Mouse (Mus musculus): ENCODE results near the gene Ap1m1. TPM values are rescaled to one million over a fixed set of nuclear protein-coding genes. Genes with fewer than 3 reads are reported as not detected.

Ap1m1 gene
- polyA plus RNA-seq, 1 experiment from 2014 or later: 108 TPM

DNA sequence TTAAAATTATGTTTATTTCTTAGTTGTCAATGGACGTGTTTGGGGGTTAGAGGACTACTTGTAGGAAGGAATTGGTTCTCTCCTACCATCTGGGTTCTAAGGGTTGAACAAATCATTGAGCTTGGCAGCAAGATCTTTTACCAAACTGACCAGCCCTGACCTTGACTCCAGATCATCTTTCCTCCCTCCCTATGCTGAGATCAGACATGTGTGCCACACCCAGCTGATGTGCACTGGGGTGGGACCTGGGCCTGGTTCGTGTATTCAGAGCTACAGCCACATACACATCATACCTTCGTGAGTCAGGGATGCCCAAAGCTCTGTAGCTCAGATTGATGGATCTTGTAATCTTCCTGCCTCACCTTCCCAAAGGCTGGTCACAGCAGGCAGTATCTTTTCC, 31.9 kb downstream of the Ap1m1 start:
- 57% methylated on average over 3 of the region's 3 CpGs for WGBS
- no peak overlapping the region for H3K4me2 ChIP-seq (ENCODE audit: low read length)
- no peaks in the 10 kb centered on the region for H3K27me3 ChIP-seq (replicated peaks; ENCODE audit: control insufficient read depth, insufficient read depth, low read length)
- H3K4me3 ChIP-seq (ENCODE audit: low read depth, low read length): no peak overlapping the region
- H3K27ac ChIP-seq (ENCODE audit: low read depth): no peak overlapping the region
- H3K9me3 ChIP-seq (ENCODE audit: control insufficient read depth, low read length): no peaks in the 10 kb centered on the region
- DNase-seq (ENCODE audit: low spot score) (no peak), ATAC-seq (replicated peaks; ENCODE audit: low FRiP score, low TSS enrichment, low read depth) (no peak)
- H3K36me3 ChIP-seq (ENCODE audit: control insufficient read depth, insufficient read depth, low read length): no peaks in the 10 kb centered on the region
- no peaks in the 10 kb centered on the region for H3K4me1 ChIP-seq (replicated peaks; ENCODE audit: control insufficient read depth, insufficient read depth, low read length)
- no peak overlapping the region for H3K9ac ChIP-seq (ENCODE audit: low read length)

DNA sequence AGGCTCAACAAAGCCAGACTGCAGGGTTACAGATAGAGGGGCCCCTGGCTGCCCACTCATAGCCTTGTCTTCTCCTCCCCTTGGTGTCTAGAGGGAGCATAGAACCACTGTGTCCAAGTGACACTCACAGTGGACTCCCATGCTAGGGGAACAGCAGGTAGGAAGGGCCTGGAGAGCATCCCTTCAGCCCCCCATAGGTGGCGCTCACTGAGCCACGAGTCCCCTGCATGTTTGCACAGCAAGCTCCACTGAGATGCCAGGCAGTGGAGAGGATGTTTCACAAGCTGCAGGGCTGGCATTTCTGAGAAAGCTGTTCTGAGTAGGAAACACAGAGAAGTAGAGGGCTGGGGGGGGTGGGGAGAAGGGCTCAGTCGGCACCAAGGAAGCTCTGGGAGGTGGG, 32.5 kb downstream of the Ap1m1 start:
- H3K9me3 ChIP-seq (ENCODE audit: control insufficient read depth, low read length): no peaks in the 10 kb centered on the region
- no peaks in the 10 kb centered on the region for H3K36me3 ChIP-seq (ENCODE audit: control insufficient read depth, insufficient read depth, low read length)
- DNase-seq (ENCODE audit: low spot score) (peak; percentile 74), ATAC-seq (replicated peaks; ENCODE audit: low FRiP score, low TSS enrichment, low read depth) (no peak)
- WGBS: 13% methylated on average over 3 of the region's 3 CpGs
- no peak overlapping the region for H3K4me3 ChIP-seq (ENCODE audit: low read depth, low read length)
- H3K9ac ChIP-seq (ENCODE audit: low read length): no peak overlapping the region
- no peak overlapping the region for H3K27ac ChIP-seq (ENCODE audit: low read depth)
- no peak overlapping the region for H3K4me2 ChIP-seq (ENCODE audit: low read length)
- no peaks in the 10 kb centered on the region for H3K27me3 ChIP-seq (replicated peaks; ENCODE audit: control insufficient read depth, insufficient read depth, low read length)
- no peaks in the 10 kb centered on the region for H3K4me1 ChIP-seq (replicated peaks; ENCODE audit: control insufficient read depth, insufficient read depth, low read length)

DNA sequence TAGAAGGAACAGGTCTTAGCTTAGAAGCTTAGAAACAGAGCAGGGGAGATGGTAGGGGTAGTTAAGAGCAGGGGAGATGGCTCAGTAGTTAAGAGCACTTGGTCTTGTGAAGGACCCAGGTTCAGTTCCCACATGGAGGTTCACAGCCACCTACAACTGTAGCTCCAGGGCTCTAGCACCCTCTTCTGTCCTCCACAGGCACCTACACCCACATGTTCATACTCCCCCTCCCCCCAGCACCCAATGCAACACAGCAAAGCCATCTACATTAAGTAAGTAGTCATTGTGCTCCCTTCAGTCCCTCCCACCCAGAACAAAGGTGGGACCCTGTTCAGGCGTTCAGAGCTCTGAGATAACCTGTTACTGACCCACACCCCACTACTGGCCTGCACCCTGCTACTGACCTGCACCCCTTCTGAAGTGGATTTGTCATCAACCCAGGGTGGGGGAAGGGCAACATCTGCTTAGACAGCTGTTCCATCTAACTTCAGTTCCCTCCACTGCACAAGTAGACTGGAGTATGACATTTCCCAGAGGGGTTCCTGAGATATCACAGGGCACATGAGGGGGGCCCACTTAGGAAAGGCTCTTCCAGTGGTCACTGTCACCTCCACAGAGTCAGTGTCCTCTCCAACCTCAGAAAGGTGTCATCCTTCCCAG, 33.4 kb downstream of the Ap1m1 start:
- 72% methylated on average over 1 of the region's 1 CpGs for WGBS
- no peak overlapping the region for H3K4me2 ChIP-seq (ENCODE audit: low read length)
- no peaks in the 10 kb centered on the region for H3K9me3 ChIP-seq (ENCODE audit: control insufficient read depth, low read length)
- H3K27me3 ChIP-seq (replicated peaks; ENCODE audit: control insufficient read depth, insufficient read depth, low read length): no peaks in the 10 kb centered on the region
- no peak overlapping the region for H3K9ac ChIP-seq (ENCODE audit: low read length)
- ATAC-seq (replicated peaks; ENCODE audit: low FRiP score, low TSS enrichment, low read depth) (no peak), DNase-seq (ENCODE audit: low spot score) (no peak)
- H3K27ac ChIP-seq (ENCODE audit: low read depth): no peak overlapping the region
- H3K4me3 ChIP-seq (ENCODE audit: low read depth, low read length): no peak overlapping the region
- no peaks in the 10 kb centered on the region for H3K36me3 ChIP-seq (ENCODE audit: control insufficient read depth, insufficient read depth, low read length)
- no peaks in the 10 kb centered on the region for H3K4me1 ChIP-seq (replicated peaks; ENCODE audit: control insufficient read depth, insufficient read depth, low read length)

DNA sequence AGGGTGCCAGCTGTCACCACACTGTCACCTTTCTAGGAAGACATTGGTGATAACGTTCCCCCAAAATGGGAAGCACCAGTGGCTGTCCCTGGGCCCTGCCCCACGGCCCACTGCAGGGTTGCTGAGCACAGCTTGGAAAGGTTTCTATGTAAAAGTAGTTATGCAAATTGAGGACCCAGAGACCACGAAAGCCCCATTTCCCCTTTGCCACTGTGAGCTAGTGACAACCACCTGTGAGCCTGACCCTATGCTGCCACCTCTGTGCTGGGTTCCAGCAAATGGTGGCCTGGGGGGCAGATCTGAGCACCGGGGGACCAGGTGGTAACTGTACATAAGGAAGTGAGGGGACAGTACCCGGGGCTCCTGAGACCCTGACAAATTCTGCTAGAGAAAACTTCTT, 34.0 kb downstream of the Ap1m1 start:
- Histone ChIP-seq H3K27me3 (replicated peaks; ENCODE audit: control insufficient read depth, insufficient read depth, low read length) (no peaks in the 10 kb centered on the region), H3K36me3 (ENCODE audit: control insufficient read depth, insufficient read depth, low read length) (no peaks in the 10 kb centered on the region), H3K27ac (ENCODE audit: low read depth) (no peak overlapping the region), H3K4me1 (replicated peaks; ENCODE audit: control insufficient read depth, insufficient read depth, low read length) (no peaks in the 10 kb centered on the region), H3K9me3 (ENCODE audit: control insufficient read depth, low read length) (no peaks in the 10 kb centered on the region), H3K4me2 (ENCODE audit: low read length) (no peak overlapping the region), H3K9ac (ENCODE audit: low read length) (no peak overlapping the region), H3K4me3 (ENCODE audit: low read depth, low read length) (no peak overlapping the region)
- no peak for ATAC-seq (replicated peaks; ENCODE audit: low FRiP score, low TSS enrichment, low read depth)
- whole genome bisulfite sequencing: 68% methylated on average over 5 of the region's 5 CpGs
- no peak for DNase-seq (ENCODE audit: low spot score)

DNA sequence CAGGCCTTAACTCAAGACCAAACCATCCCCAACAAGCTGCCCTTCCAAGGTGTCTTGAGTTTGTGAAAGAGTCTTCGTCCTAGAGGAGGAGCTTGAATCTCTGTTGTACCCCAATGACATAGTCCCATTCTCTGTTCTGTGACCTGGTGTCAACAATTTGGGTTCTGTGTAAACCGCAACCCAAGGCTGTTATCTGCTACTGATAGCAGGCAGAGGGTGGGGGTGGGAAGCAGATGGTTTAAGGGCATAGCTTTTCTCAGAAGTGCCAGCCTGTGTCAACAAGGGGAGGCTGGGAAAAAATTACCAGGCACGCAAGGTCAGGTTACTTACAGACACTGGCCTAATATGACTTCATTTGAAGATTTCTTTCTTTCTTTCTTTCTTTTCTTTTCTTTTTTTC, 37.4 kb downstream of the Ap1m1 start:
- H3K4me3 ChIP-seq (ENCODE audit: low read depth, low read length): no peak overlapping the region
- DNase-seq (ENCODE audit: low spot score) (no peak), ATAC-seq (replicated peaks; ENCODE audit: low FRiP score, low TSS enrichment, low read depth) (no peak)
- no peaks in the 10 kb centered on the region for H3K27me3 ChIP-seq (replicated peaks; ENCODE audit: control insufficient read depth, insufficient read depth, low read length)
- no peak overlapping the region for H3K27ac ChIP-seq (ENCODE audit: low read depth)
- H3K9me3 ChIP-seq (ENCODE audit: control insufficient read depth, low read length): no peaks in the 10 kb centered on the region
- no peak overlapping the region for H3K9ac ChIP-seq (ENCODE audit: low read length)
- WGBS: 54% methylated on average over 3 of the region's 3 CpGs
- no peak overlapping the region for H3K4me2 ChIP-seq (ENCODE audit: low read length)
- no peaks in the 10 kb centered on the region for H3K36me3 ChIP-seq (ENCODE audit: control insufficient read depth, insufficient read depth, low read length)
- H3K4me1 ChIP-seq (replicated peaks; ENCODE audit: control insufficient read depth, insufficient read depth, low read length): no peaks in the 10 kb centered on the region

- Histone ChIP-seq H3K36me3 (ENCODE audit: control insufficient read depth, insufficient read depth, low read length) (no peaks in the 10 kb centered on the region), H3K27ac (ENCODE audit: low read depth) (no peak overlapping the region), H3K4me1 (replicated peaks; ENCODE audit: control insufficient read depth, insufficient read depth, low read length) (no peaks in the 10 kb centered on the region), H3K4me3 (ENCODE audit: low read depth, low read length) (no peak overlapping the region), H3K9me3 (ENCODE audit: control insufficient read depth, low read length) (no peaks in the 10 kb centered on the region), H3K9ac (ENCODE audit: low read length) (no peak overlapping the region), H3K4me2 (ENCODE audit: low read length) (no peak overlapping the region), H3K27me3 (replicated peaks; ENCODE audit: control insufficient read depth, insufficient read depth, low read length) (no peaks in the 10 kb centered on the region)
- DNase-seq (ENCODE audit: low spot score): no peak
- no peak for ATAC-seq (replicated peaks; ENCODE audit: low FRiP score, low TSS enrichment, low read depth)
- WGBS: 73% methylated on average over 7 of the region's 7 CpGs
Measured at GRCm38 (mm10) chr8:72279151-72279550, 39.3 kb downstream of the Ap1m1 start.

GRCm38 (mm10) chr8:72281634-72282033, 41.8 kb downstream of the Ap1m1 start:
- no peaks in the 10 kb centered on the region for H3K4me1 ChIP-seq (replicated peaks; ENCODE audit: control insufficient read depth, insufficient read depth, low read length)
- whole genome bisulfite sequencing: 36% methylated on average over 3 of the region's 3 CpGs
- H3K27ac ChIP-seq (ENCODE audit: low read depth): no peak overlapping the region
- no peak for ATAC-seq (replicated peaks; ENCODE audit: low FRiP score, low TSS enrichment, low read depth)
- H3K36me3 ChIP-seq (ENCODE audit: control insufficient read depth, insufficient read depth, low read length): no peaks in the 10 kb centered on the region
- H3K4me2 ChIP-seq (ENCODE audit: low read length): no peak overlapping the region
- no peak overlapping the region for H3K9ac ChIP-seq (ENCODE audit: low read length)
- no peaks in the 10 kb centered on the region for H3K27me3 ChIP-seq (replicated peaks; ENCODE audit: control insufficient read depth, insufficient read depth, low read length)
- no peak overlapping the region for H3K4me3 ChIP-seq (ENCODE audit: low read depth, low read length)
- no peaks in the 10 kb centered on the region for H3K9me3 ChIP-seq (ENCODE audit: control insufficient read depth, low read length)
- no peak for DNase-seq (ENCODE audit: low spot score)

DNA sequence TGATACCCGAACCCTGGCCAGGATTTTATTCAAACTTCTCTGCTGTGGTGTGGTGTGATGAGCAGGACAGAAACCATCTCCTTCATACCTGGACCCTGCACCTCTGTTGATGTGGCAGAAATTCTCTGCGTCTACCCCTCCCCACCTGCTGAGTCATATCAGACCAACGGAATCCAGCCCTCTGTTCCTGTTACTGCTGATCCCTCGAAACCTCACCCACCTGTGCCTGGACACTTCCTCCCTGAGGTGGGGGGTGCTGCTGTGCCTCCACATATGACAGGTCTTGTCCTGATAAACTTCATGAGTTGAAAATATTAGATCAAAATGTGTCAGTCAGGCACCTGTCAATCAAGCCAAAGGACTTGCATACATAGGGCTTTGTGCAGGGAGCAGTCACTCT, 45.5 kb downstream of the Ap1m1 start:
- 52% methylated on average over 4 of the region's 4 CpGs for WGBS

GRCm38 (mm10) chr8:72289051-72289450, 49.2 kb downstream of the Ap1m1 start:
- H3K27ac ChIP-seq (ENCODE audit: low read depth): no peak overlapping the region
- H3K27me3 ChIP-seq (replicated peaks; ENCODE audit: control insufficient read depth, insufficient read depth, low read length): no peaks in the 10 kb centered on the region
- H3K4me3 ChIP-seq (ENCODE audit: low read depth, low read length): no peak overlapping the region
- no peak overlapping the region for H3K9ac ChIP-seq (ENCODE audit: low read length)
- no peak overlapping the region for H3K4me2 ChIP-seq (ENCODE audit: low read length)
- ATAC-seq (replicated peaks; ENCODE audit: low FRiP score, low TSS enrichment, low read depth) (no peak), DNase-seq (ENCODE audit: low spot score) (no peak)
- H3K36me3 ChIP-seq (ENCODE audit: control insufficient read depth, insufficient read depth, low read length): no peaks in the 10 kb centered on the region
- H3K9me3 ChIP-seq (ENCODE audit: control insufficient read depth, low read length): no peaks in the 10 kb centered on the region
- no peaks in the 10 kb centered on the region for H3K4me1 ChIP-seq (replicated peaks; ENCODE audit: control insufficient read depth, insufficient read depth, low read length)

More for the DNA sequence above, 45.5 kb downstream of the Ap1m1 start:
- no peaks in the 10 kb centered on the region for H3K36me3 ChIP-seq (ENCODE audit: control insufficient read depth, insufficient read depth, low read length)
- H3K4me2 ChIP-seq (ENCODE audit: low read length): no peak overlapping the region
- H3K9ac ChIP-seq (ENCODE audit: low read length): no peak overlapping the region
- ATAC-seq (replicated peaks; ENCODE audit: low FRiP score, low TSS enrichment, low read depth) (no peak), DNase-seq (ENCODE audit: low spot score) (no peak)
- no peak overlapping the region for H3K27ac ChIP-seq (ENCODE audit: low read depth)
- no peaks in the 10 kb centered on the region for H3K27me3 ChIP-seq (replicated peaks; ENCODE audit: control insufficient read depth, insufficient read depth, low read length)
- H3K4me3 ChIP-seq (ENCODE audit: low read depth, low read length): no peak overlapping the region
- no peaks in the 10 kb centered on the region for H3K9me3 ChIP-seq (ENCODE audit: control insufficient read depth, low read length)
- no peaks in the 10 kb centered on the region for H3K4me1 ChIP-seq (replicated peaks; ENCODE audit: control insufficient read depth, insufficient read depth, low read length)
